33 mouse cellular contexts compared by ENCODE assay signal in the genomic region with DNA sequence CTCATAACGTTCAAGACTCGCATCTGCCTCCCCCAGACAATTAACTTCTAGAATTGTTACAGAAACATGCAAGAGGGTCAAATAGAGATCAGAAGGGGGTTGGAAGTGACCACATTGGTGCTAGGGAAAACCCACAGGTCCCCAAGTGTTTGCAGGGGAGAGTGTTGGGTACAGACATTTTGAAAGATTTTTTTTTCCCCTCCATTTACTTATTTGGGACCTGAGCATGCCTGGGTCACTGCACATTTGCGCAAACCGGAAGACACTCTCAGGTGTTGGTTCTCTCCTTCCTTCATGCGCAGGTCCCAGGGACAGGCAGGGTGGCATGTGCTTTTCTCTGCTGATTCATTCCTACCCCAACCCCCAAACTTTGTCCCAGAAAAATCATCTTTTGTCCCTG. TPM values are rescaled to one million over a fixed set of nuclear protein-coding genes. Genes with fewer than 3 reads are reported as not detected.
"Had no signal": no experiment of that assay in that cellular context is flagged by ENCODE, and none has a peak within 500 bp of the region (broad histone marks: within the 10 kb centered on the region; RNA-seq: fewer than 3 reads in every experiment).

No protein-coding gene starts in this region.

- H3K27ac ChIP-seq: embryonic facial prominence, embryonic 10.5 days; embryonic facial prominence, embryonic 12.5 days; embryonic facial prominence, embryonic 13.5 days; embryonic facial prominence, embryonic 15.5 days; forebrain, embryonic 10.5 days; forebrain, embryonic 12.5 days; forebrain, embryonic 13.5 days; forebrain, embryonic 15.5 days; gastrocnemius, adult 2 months; heart, adult 2 months; heart, embryonic 10.5 days had no signal

- H3K4me3 ChIP-seq: embryonic facial prominence, embryonic 10.5 days; embryonic facial prominence, embryonic 12.5 days; embryonic facial prominence, embryonic 13.5 days; embryonic facial prominence, embryonic 15.5 days; erythroblast, embryonic 14.5 days; forebrain, embryonic 10.5 days; forebrain, embryonic 12.5 days; forebrain, embryonic 13.5 days; forebrain, embryonic 15.5 days; gastrocnemius, adult 2 months; heart, adult 2 months; heart, embryonic 10.5 days had no signal

- H3K4me2 ChIP-seq: embryonic facial prominence, embryonic 12.5 days; embryonic facial prominence, embryonic 13.5 days; embryonic facial prominence, embryonic 15.5 days; forebrain, embryonic 12.5 days; forebrain, embryonic 13.5 days; forebrain, embryonic 15.5 days had no signal

- H3K9me3 ChIP-seq: embryonic facial prominence, embryonic 10.5 days; embryonic facial prominence, embryonic 12.5 days; embryonic facial prominence, embryonic 13.5 days; embryonic facial prominence, embryonic 15.5 days; forebrain, embryonic 10.5 days; forebrain, embryonic 12.5 days; forebrain, embryonic 13.5 days; forebrain, embryonic 15.5 days; heart, embryonic 10.5 days had no signal

- H3K9ac ChIP-seq: embryonic facial prominence, embryonic 12.5 days; embryonic facial prominence, embryonic 13.5 days; embryonic facial prominence, embryonic 15.5 days; forebrain, embryonic 12.5 days; forebrain, embryonic 13.5 days; forebrain, embryonic 15.5 days; forebrain, postnatal 0 days had no signal

- H3K36me3 ChIP-seq: embryonic facial prominence, embryonic 10.5 days; embryonic facial prominence, embryonic 12.5 days; embryonic facial prominence, embryonic 13.5 days; embryonic facial prominence, embryonic 15.5 days; forebrain, embryonic 10.5 days; forebrain, embryonic 12.5 days; forebrain, embryonic 15.5 days; heart, embryonic 10.5 days had no signal

- H3K4me1 ChIP-seq: forebrain, embryonic 13.5 days; forebrain, embryonic 15.5 days had no signal

- DNase-seq: cerebellum, adult 9-10 months; cerebellum, postnatal 10 days; cerebellum, postnatal 14 days; cerebellum, postnatal 25 days; cerebellum, postnatal 36 days; embryo, embryonic 11 days; forebrain, postnatal 0 days; gastrocnemius, adult 2 months; gastrocnemius, postnatal 10 days; gastrocnemius, postnatal 14 days; gastrocnemius, postnatal 25 days; gastrocnemius, postnatal 36 days; heart, adult 11 months; heart, adult 18-20 months; heart, adult 2 months had no signal

- H3K27me3 ChIP-seq: embryonic facial prominence, embryonic 12.5 days; embryonic facial prominence, embryonic 13.5 days; embryonic facial prominence, embryonic 15.5 days; forebrain, embryonic 12.5 days; forebrain, embryonic 13.5 days; forebrain, embryonic 15.5 days had no signal

RNA-seq across cellular contexts. Expression of gene Cass4, which starts 23.3 kb away (rescaled TPM):
- polyA plus RNA-seq: erythroblast, embryonic 14.5 days; forebrain, embryonic 13.5 days had no signal

RNA-seq across cellular contexts. Expression of gene Gcnt7, which starts 41.5 kb away (rescaled TPM):
- total RNA-seq: forebrain, postnatal 0 days; gastrocnemius, adult 18-20 months; gastrocnemius, adult 2 months; gastrocnemius, adult 8-10 months; gastrocnemius, postnatal 10 days; gastrocnemius, postnatal 14 days; gastrocnemius, postnatal 25 days; gastrocnemius, postnatal 36 days; gastrocnemius, postnatal 4 days; granulocyte monocyte progenitor cell, adult 5-6 weeks; heart, adult 18-20 months; heart, adult 2 months; heart, adult 8-10 months had no signal
- polyA plus RNA-seq: cortical plate, adult 2 months; erythroblast, embryonic 14.5 days; frontal cortex, adult 2 months; gonadal fat pad, adult 2 months; heart, adult 2 months had no signal
